Mouse (Mus musculus): ENCODE data around the gene Itpr2.

- TF ChIP-seq CTCF (IDR thresholded peaks at IDR 0.05; ENCODE audit: control insufficient read depth, insufficient read depth, insufficient read length) = no peak
- TF ChIP-seq MAX (IDR thresholded peaks at IDR 0.05) = no peak
- no peak for TF ChIP-seq USF1 (IDR thresholded peaks at IDR 0.05; ENCODE audit: low read depth)
- TF ChIP-seq CEBPB (IDR thresholded peaks at IDR 0.05; ENCODE audit: low read depth) = no peak
- no peak for TF ChIP-seq MYOG (IDR thresholded peaks at IDR 0.05; ENCODE audit: control insufficient read depth, extremely low read depth, insufficient read length)
- no peak for TF ChIP-seq MYOD1 (IDR thresholded peaks at IDR 0.05; ENCODE audit: control insufficient read depth, insufficient read length, low read depth)
- no peak for TF ChIP-seq FOSL1 (IDR thresholded peaks at IDR 0.05; ENCODE audit: insufficient read depth, low read length, poor library complexity, severe bottlenecking)
Measured at GRCm38 (mm10) chr6:146411446-146412070, 90.5 kb downstream of the Itpr2 start.

Measured in C2C12 (cell line).